Mouse (Mus musculus) kidney, adult 2 months (tissue): ENCODE measurements around the gene Opa3. TPM values are rescaled to one million over a fixed set of nuclear protein-coding genes. Genes with fewer than 3 reads are reported as not detected.

ENCODE experiments used
- DNase-seq: peaks from one replicate; pipeline ENCODE4 v3.0.0; 2021
- H3K27ac ChIP-seq: fragments of 200-500 bp; 2 replicates; pipeline ENCODE4 v1.5.1; 2012; ENCODE audit warnings: low read depth, low read length, control low read depth, inconsistent platforms; ENCODE audit not compliant: insufficient read depth
- H3K27me3 ChIP-seq: fragments of 200-500 bp; replicated peaks from 2 replicates; pipeline ENCODE4 v1.6.1; 2012; ENCODE audit warnings: mild to moderate bottlenecking, moderate library complexity, low read length, inconsistent platforms; ENCODE audit not compliant: control insufficient read depth, insufficient read depth
- H3K36me3 ChIP-seq: fragments of 200-500 bp; 2 replicates; pipeline ENCODE4 v1.6.1; 2012; ENCODE audit warnings: mild to moderate bottlenecking, moderate library complexity, low read length, inconsistent platforms; ENCODE audit not compliant: control insufficient read depth, insufficient read depth
- H3K4me1 ChIP-seq: fragments of 200-500 bp; 2 replicates; pipeline ENCODE4 v1.6.1; 2011; ENCODE audit warnings: low read length; ENCODE audit not compliant: control insufficient read depth, insufficient read depth
- H3K4me3 ChIP-seq: fragments of 200-500 bp; 2 replicates; pipeline ENCODE4 v1.5.1; 2011; ENCODE audit warnings: mild to moderate bottlenecking, low read depth, low read length, control low read depth; ENCODE audit not compliant: insufficient read depth
- CTCF ChIP-seq: fragments of 200-500 bp; conservative IDR thresholded peaks from 2 replicates; pipeline ENCODE4 v1.5.1; 2011; ENCODE audit warnings: low read depth, mild to moderate bottlenecking, control low read depth, low read length, moderate library complexity, mixed read lengths; ENCODE audit not compliant: insufficient read depth, insufficient read length
- POLR2A ChIP-seq: fragments of 200-500 bp; IDR thresholded peaks from one replicate; pipeline ENCODE4 v1.6.1; 2011; ENCODE audit warnings: low read depth, low read length, control low read depth
- WGBS: fragments of 180-500 bp; shearing (Covaris S2); methylation state at CpG from one replicate; pipeline ENCODE4 v1.1.7; 2018; 5-methylcytosine and 5-hydroxymethylcytosine counted together
- polyA plus RNA-seq: library from polyadenylated mRNA; depleted of rRNA; stranded (reverse); fragments of >200 nt; gene quantifications from 2 replicates; pipeline ENCODE4 v1.2.3, GENCODE M21; 2012

Opa3 gene
- polyA plus RNA-seq, 1 experiment: 41.7 TPM

- H3K4me3 ChIP-seq: no peak overlapping the region
- TF ChIP-seq POLR2A: no peak
- TF ChIP-seq CTCF: no peak
These were observed 13.2 kb upstream of the Opa3 start for GRCm38 (mm10) chr7:19214940-19215339.

GRCm38 (mm10) chr7:19217492-19217891 is 10.6 kb upstream of the Opa3 start:
- TF ChIP-seq CTCF: no peak
- TF ChIP-seq POLR2A: no peak
- no peaks in the 10 kb centered on the region for H3K27me3 ChIP-seq
- WGBS: 51% methylated on average over 5 of the region's 5 CpGs
- no peaks in the 10 kb centered on the region for H3K36me3 ChIP-seq
- H3K27ac ChIP-seq: no peak overlapping the region
- no peaks in the 10 kb centered on the region for H3K4me1 ChIP-seq
- DNase-seq: no peak
- H3K4me3 ChIP-seq: no peak overlapping the region

More at GRCm38 (mm10) chr7:19214940-19215339, 13.2 kb upstream of the Opa3 start:
- Histone ChIP-seq H3K36me3 (no peaks in the 10 kb centered on the region), H3K4me1 (no peaks in the 10 kb centered on the region), H3K27ac (0 out of 2 replicates have a peak overlapping the region, but pooled peaks have one; percentile 12), H3K27me3 (no peaks in the 10 kb centered on the region)
- WGBS: 52% methylated on average over 9 of the region's 9 CpGs
- DNase-seq: no peak

GRCm38 (mm10) chr7:19217944-19218343 is 10.2 kb upstream of the Opa3 start:
- Histone ChIP-seq H3K4me1 (no peaks in the 10 kb centered on the region), H3K36me3 (no peaks in the 10 kb centered on the region), H3K27ac (no peak overlapping the region), H3K4me3 (no peak overlapping the region), H3K27me3 (no peaks in the 10 kb centered on the region)
- 20% methylated on average over 2 of the region's 3 CpGs for WGBS
- TF ChIP-seq CTCF (no peak), POLR2A (no peak)
- peak; percentile 43 for DNase-seq

- TF ChIP-seq POLR2A: no peak
- H3K4me1 ChIP-seq: no peaks in the 10 kb centered on the region
- no peaks in the 10 kb centered on the region for H3K36me3 ChIP-seq
- DNase-seq: no peak
- no peaks in the 10 kb centered on the region for H3K27me3 ChIP-seq
- WGBS: 77% methylated on average over 3 of the region's 3 CpGs
- no peak overlapping the region for H3K27ac ChIP-seq
- H3K4me3 ChIP-seq: no peak overlapping the region
These were observed 8.1 kb upstream of the Opa3 start for GRCm38 (mm10) chr7:19220061-19220460.

GRCm38 (mm10) chr7:19222189-19222588 is 5.9 kb upstream of the Opa3 start:
- peaks cover 6% of the 10 kb centered on the region for H3K4me1 ChIP-seq
- H3K36me3 ChIP-seq: no peaks in the 10 kb centered on the region
- TF ChIP-seq CTCF: no peak
- TF ChIP-seq POLR2A: no peak
- no peak overlapping the region for H3K27ac ChIP-seq
- 93% methylated on average over 16 of the region's 16 CpGs for WGBS
- no peak for DNase-seq
- H3K27me3 ChIP-seq: no peaks in the 10 kb centered on the region
- no peak overlapping the region for H3K4me3 ChIP-seq

- H3K27me3 ChIP-seq: no peaks in the 10 kb centered on the region
- no peak for TF ChIP-seq POLR2A
- no peak for TF ChIP-seq CTCF
- H3K36me3 ChIP-seq: no peaks in the 10 kb centered on the region
- peaks cover 7% of the 10 kb centered on the region for H3K4me1 ChIP-seq
- no peak overlapping the region for H3K4me3 ChIP-seq
- no peak overlapping the region for H3K27ac ChIP-seq
- DNase-seq: no peak
- 89% methylated on average over 14 of the region's 14 CpGs for WGBS
These were observed 5.3 kb upstream of the Opa3 start for GRCm38 (mm10) chr7:19222875-19223274.

- WGBS: 81% methylated on average over 4 of the region's 4 CpGs
These were observed 3.2 kb upstream of the Opa3 start for GRCm38 (mm10) chr7:19224933-19225332.

More at GRCm38 (mm10) chr7:19224933-19225332, 3.2 kb upstream of the Opa3 start:
- no peaks in the 10 kb centered on the region for H3K27me3 ChIP-seq
- DNase-seq: no peak
- H3K4me3 ChIP-seq: no peak overlapping the region
- no peak for TF ChIP-seq POLR2A
- no peak for TF ChIP-seq CTCF
- no peak overlapping the region for H3K27ac ChIP-seq
- H3K4me1 ChIP-seq: peaks cover 11% of the 10 kb centered on the region
- no peaks in the 10 kb centered on the region for H3K36me3 ChIP-seq
